Mouse (Mus musculus): ENCODE data around the gene Gm10770.
"Not testable (repeated sequence)": the region's sequence is repeated elsewhere in the genome, so short reads cannot be mapped to it uniquely, and the experiment has no call there.

Gm10770 gene

DNA sequence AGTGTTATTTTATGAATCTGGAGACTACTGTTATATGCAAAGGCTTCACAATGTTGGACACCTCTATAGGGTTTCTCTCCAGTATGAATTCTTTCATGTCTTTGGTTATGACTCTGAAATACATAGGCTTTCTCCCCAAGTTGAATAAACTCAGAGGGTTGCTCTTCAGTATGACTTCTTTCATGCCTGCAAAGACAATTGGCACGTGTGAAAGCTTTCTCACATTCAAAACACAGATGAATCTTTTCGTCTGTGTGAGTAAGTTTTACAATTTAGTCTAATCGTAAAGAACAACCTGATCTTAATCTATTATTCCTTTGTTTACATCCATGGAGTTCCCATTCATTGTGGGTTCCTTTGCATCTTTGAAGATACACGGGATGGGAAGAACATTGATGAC, at the start of gene Gm10770:
Gene Gm10770, minus strand, starts transcription at position 101 of the 400 bp plus-strand sequence.
- DNase-seq (ENCODE audit: low read depth, low spot score), result not testable (repeated sequence)

DNA sequence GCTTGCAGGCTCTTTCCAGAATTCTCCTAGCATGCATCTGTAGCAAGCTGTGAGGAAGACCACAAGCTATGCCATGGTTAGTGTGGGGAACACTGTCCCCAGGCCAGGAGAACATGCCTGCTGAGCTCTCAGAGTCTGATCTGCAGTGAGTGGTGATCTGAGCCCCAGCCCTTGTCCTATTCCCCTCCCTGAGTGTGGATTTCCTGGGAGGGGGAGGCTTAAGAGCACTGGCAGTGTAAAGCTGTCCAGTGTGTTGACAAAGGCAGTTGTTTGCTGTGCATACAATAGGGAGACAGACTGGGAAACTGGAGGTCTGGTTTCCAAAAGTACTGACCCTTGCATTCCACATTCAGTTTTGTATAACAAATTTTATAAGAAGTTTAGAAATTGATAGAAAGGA, 43.8 kb upstream of the Gm10770 start:
- DNase-seq (ENCODE audit: low read depth, low spot score), result not testable (repeated sequence)

DNA sequence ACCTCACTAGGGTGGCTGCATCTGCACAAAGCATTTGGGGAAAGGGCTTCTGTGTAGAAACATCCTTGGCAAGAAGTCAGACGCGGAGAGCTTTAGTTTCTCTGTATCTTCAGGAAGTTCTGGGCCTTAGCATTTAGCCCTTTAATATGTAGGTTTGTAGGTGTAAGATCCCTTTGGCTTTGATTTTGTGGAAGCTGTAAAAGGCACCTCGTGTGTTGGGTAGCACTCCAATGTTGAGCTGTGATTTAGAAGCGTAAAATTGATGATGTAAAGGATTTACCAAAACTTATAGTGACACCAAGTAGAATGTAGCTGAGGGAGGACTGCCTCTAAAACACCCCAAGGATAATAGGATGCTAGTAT, 38.9 kb upstream of the Gm10770 start:
- DNase-seq (ENCODE audit: low read depth, low spot score), result not testable (repeated sequence)

DNA sequence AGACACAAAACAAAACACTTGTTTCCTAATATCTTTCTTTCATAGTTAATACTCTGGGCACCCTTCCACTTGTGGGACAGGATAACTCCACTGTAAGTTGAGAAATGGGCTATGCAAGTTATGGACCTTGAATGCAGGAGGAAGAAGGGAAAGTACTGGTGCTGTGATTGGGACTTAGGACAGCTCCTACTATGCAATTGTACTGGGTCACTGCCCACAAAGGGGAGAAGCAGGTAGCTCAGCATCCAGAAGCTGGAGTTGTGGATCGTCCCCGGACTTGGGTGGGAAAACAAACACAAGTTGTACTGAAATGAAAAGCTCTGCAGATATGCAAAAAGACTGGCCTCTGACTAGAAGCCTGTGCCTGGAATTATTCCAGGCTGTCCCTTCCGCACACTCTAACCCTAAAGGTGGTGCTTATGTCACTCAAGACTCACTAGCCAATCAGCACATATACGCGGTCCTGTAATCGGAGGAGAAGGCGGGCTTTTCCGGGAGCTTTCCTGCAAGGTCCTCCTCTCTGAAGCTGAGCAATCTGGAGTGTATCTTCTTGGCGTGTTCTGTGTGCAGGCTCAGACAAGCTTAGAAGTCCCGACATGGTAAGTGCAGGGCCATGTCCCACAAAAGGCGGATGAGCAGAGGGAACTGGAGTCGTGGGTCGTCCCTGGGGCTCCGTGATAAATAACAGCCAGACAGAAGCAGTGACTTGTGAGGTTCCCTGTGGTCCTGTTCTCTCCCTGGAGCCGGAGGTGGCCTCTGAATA, 38.3 kb upstream of the Gm10770 start, which contains the start of gene Zfp937:
Gene Zfp937, plus strand, starts transcription at position 474 of the 763 bp plus-strand sequence.
- peak; percentile 19 for DNase-seq (ENCODE audit: low read depth, low spot score)

DNA sequence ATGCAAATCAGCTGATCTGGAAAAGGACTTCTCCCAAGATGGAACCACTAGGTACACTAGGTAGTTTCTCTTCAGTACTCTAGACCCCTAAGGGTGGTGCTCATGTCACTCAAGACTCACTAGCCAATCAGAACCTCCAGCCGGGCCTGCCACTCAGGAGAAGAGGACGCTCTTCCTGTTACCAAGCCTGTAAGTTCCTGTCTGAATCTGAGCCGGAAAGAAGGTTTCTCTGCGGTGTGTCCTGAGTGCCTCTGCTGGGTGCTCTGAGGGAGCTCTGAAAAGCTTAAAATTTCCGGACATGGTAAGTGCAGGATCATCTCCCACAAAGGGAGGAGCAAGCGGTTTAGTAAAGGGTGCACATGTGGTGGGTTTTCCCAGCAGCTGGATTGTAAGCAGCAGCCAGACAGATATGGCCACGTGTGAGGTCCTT, 2.1 kb upstream of the Gm10770 start, which contains the start of gene Gm14139:
Gene Gm14139, plus strand, starts transcription at position 186 of the 430 bp plus-strand sequence.
- DNase-seq (ENCODE audit: low read depth, low spot score), result not testable (repeated sequence)

DNA sequence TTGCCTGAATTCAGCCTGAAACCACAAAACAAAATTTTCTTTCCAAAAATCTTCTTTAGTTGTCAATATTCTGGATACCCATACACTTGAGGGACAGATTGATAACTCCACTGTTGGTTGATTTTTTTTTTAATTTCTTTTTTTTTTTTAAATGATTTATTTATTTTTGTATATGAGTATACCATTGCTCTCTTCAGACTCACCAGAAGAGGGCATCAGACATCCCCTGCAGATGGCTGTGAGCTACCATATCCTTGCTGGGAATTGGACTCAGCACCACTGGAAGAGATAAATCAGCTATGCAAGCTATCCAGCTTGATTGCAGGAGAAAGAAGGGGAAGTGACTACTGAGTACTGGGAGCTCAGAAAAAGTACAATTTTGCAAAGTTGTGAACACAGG, 1.6 kb upstream of the Gm10770 start:
- DNase-seq (ENCODE audit: low read depth, low spot score), result not testable (repeated sequence)

DNA sequence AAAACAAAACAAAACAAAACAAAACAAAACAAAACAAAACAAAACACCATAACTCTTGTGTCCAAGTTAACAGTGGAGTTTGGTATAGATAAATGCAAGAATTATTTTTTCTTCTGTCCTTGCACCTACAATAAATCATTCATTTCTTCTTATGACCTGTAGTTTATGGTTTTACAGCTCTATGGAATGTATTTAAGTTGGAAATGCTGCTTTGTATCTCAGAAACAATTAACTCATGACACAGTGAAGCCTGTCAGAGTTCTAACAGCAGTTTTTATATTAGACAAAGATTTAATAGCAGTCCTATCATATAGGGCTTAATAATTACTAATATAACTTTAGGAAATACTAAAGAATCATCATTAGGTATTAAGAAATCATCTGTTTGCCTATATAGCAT, 5.6 kb downstream of the Gm10770 start:
- no peak for DNase-seq (ENCODE audit: low read depth, low spot score)

DNA sequence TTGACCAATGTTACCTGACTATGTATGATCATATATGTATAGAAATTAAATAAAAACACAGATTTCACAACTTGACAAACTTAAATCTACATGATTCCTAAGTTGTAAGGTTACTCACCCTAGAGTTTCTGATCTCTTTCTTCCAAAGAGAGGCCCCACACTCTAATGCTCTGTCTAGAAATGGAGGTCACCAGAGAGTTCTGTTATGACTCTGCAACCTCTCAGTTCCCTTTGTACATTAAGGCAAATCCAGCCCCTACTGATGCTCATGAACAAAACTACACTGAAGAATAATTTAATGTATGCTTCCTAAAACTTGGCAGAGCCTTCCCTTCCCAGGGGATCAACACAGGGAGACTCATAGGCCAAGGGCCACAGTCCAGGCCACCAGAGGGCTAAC, 12.8 kb downstream of the Gm10770 start:
- DNase-seq (ENCODE audit: low read depth, low spot score), result no peak

DNA sequence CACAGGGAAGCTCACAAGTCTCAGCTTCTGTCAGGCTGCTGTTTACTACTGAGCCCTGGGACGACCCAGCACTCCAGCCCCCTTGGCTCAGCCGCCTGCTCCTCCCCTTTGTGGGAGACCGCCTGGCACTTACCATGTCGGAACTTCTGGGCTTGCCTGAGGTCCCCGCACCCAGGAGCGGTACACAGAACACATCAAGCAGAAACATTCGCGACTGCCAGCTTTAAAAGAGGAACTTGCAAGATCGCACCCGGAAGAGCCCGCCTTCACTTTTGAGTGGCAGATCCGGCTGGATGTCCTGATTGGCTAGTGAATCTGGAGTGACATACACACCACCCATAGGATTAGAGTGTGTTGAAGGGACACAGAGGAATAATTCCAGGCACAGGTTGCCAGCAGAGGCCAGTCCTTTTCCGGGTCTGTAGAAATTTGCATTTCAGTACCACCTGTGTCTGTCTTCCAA, 43.0 kb downstream of the Gm10770 start, which contains the start of gene Zfp120:
Gene Zfp120, minus strand, starts transcription at position 274 of the 463 bp plus-strand sequence.
- DNase-seq (ENCODE audit: low read depth, low spot score), result peak; percentile 84

DNA sequence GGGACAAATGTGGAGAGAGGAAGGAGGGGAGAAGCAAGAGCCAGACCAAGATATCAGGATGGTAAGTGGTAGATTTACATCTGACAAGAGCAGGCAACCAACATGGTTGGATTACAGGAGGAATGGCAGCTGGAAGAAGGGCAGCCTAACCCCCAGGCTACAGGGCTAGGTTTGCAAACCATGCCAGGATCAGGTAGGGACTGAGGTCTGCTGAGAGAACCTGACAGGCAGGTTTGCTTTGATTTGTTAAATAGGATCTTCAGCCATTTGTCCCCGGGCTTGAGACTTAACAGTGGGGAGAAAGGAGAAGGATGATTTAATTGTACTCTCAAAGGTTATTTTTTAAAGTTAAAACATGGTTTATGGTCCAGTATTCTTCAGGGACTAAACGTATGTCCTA, 46.7 kb downstream of the Gm10770 start:
- no peak for DNase-seq (ENCODE audit: low read depth, low spot score)

DNA sequence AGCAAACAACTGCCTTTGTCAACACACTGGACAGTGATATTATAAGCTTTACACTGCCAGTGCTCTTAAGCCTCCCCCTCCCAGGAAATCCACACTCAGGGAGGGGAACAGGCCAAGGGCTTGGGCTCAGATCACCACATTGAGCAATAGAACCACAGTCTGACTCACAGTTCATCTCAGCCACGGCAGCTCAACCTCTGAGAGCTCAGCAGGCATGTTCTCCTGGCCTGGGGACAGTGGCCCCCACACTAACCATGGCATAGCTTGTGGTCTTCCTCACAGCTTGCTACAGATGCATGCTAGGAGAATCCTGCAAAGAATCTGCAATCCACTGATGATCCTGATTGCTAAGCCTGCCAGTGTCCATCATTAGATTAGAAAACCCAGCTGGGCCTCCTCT, 47.5 kb downstream of the Gm10770 start:
- not testable (repeated sequence) for DNase-seq (ENCODE audit: low read depth, low spot score)
